Mouse (Mus musculus): Measurements from ENCODE around the gene Plb1.
A peak's percentile ranks its signal among the peaks of the same experiment; 100 is the strongest.

Gene Plb1

GRCm38 (mm10) chr5:32232474-32232873, at the start of gene Plb1:
Plb1 (plus strand) TSS chr5:32232708.
- peak; percentile 46 for DNase-seq (ENCODE audit: low spot score)

- DNase-seq (ENCODE audit: low spot score), result no peak
Observed at GRCm38 (mm10) chr5:32182885-32183629, 49.5 kb upstream of the Plb1 start.

GRCm38 (mm10) chr5:32187717-32188116, 44.8 kb upstream of the Plb1 start:
- DNase-seq (ENCODE audit: low spot score), result no peak

GRCm38 (mm10) chr5:32191259-32191658, 41.2 kb upstream of the Plb1 start:
- DNase-seq (ENCODE audit: low spot score), result no peak

GRCm38 (mm10) chr5:32192016-32192845, 40.3 kb upstream of the Plb1 start:
- DNase-seq (ENCODE audit: low spot score), result no peak

GRCm38 (mm10) chr5:32194236-32194635, 38.3 kb upstream of the Plb1 start:
- DNase-seq (ENCODE audit: low spot score), result no peak

GRCm38 (mm10) chr5:32195857-32196609, 36.5 kb upstream of the Plb1 start:
- DNase-seq (ENCODE audit: low spot score), result no peak

GRCm38 (mm10) chr5:32197698-32198097, 34.8 kb upstream of the Plb1 start:
- peak; percentile 96 for DNase-seq (ENCODE audit: low spot score)

- no peak for DNase-seq (ENCODE audit: low spot score)
Observed at GRCm38 (mm10) chr5:32199136-32199535, 33.4 kb upstream of the Plb1 start.

GRCm38 (mm10) chr5:32199594-32199993, 32.9 kb upstream of the Plb1 start:
- DNase-seq (ENCODE audit: low spot score), result no peak

- DNase-seq (ENCODE audit: low spot score), result no peak
Observed at GRCm38 (mm10) chr5:32204653-32205052, 27.9 kb upstream of the Plb1 start.

GRCm38 (mm10) chr5:32206726-32207125, 25.8 kb upstream of the Plb1 start:
- no peak for DNase-seq (ENCODE audit: low spot score)

- no peak for DNase-seq (ENCODE audit: low spot score)
Observed at GRCm38 (mm10) chr5:32208460-32208859, 24.0 kb upstream of the Plb1 start.

- no peak for DNase-seq (ENCODE audit: low spot score)
Observed at GRCm38 (mm10) chr5:32211011-32211410, 21.5 kb upstream of the Plb1 start.

- DNase-seq (ENCODE audit: low spot score), result no peak
Observed at GRCm38 (mm10) chr5:32213746-32214145, 18.8 kb upstream of the Plb1 start.

GRCm38 (mm10) chr5:32215510-32215909, 17.0 kb upstream of the Plb1 start:
- peak; percentile 78 for DNase-seq (ENCODE audit: low spot score)

GRCm38 (mm10) chr5:32216465-32216864, 16.0 kb upstream of the Plb1 start:
- DNase-seq (ENCODE audit: low spot score), result no peak

GRCm38 (mm10) chr5:32217477-32217876, 15.0 kb upstream of the Plb1 start:
- DNase-seq (ENCODE audit: low spot score), result no peak

GRCm38 (mm10) chr5:32230372-32230771, 2.1 kb upstream of the Plb1 start:
- peak; percentile 57 for DNase-seq (ENCODE audit: low spot score)

GRCm38 (mm10) chr5:32239337-32239736, 6.8 kb downstream of the Plb1 start:
- no peak for DNase-seq (ENCODE audit: low spot score)

GRCm38 (mm10) chr5:32240741-32241140, 8.2 kb downstream of the Plb1 start:
- DNase-seq (ENCODE audit: low spot score), result no peak

- no peak for DNase-seq (ENCODE audit: low spot score)
Observed at GRCm38 (mm10) chr5:32243286-32243885, 10.9 kb downstream of the Plb1 start.

Measured in testis, postnatal 10 days (tissue).